Mouse (Mus musculus) liver, embryonic 14.5 days (tissue): ENCODE measurements around the gene Pip4k2c.
"Not testable (repeated sequence)": the region's sequence is repeated elsewhere in the genome, so short reads cannot be mapped to it uniquely, and the experiment has no call there.

Experiments used
- CTCF ChIP-seq: IDR thresholded peaks from 2 replicates; pipeline ENCODE4 v1.5.1; 2016; ENCODE audit warnings: antibody characterized with exemption, low read depth, control low read depth
- EP300 ChIP-seq: IDR thresholded peaks from 2 replicates; pipeline ENCODE4 v1.6.1; 2016; ENCODE audit warnings: antibody characterized with exemption, low read depth

- not testable (repeated sequence) for TF ChIP-seq CTCF, EP300
These were observed 58.8 kb downstream of the Pip4k2c start for GRCm38 (mm10) chr10:127152556-127152955.
